Mouse (Mus musculus): ENCODE measurements at regions not wholly inside any gene's neighbourhood (a gene's known extent, or its start where the extent isn't known, plus 50 kb on each side); places are given as distances from the start of the nearest gene placed in this dataset.
"Not testable (repeated sequence)": the region's sequence is repeated elsewhere in the genome, so short reads cannot be mapped to it uniquely, and the experiment has no call there.

DNA sequence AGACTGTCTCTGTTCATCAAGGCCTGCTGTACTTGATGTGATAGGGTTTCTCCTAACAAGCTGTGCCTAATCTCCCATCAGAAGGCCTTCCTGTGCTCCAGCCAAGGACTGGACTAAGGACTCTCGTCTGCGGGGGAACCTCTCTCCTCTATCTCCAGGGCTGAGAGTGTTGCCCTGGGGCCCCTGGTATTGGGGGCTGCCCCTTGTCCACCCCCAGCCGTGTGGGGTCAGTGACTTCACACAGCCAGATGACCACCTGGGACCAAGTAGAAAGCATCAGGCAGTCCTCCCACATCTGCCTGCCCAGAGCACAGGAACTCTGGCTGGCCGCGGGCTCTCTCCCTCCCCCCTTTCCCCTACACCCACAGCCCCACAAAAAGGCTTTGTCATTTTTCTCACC lies 651.5 kb upstream of the Kif2b start:
- Histone ChIP-seq H3K27ac (no peak overlapping the region), H3K27me3 (ENCODE audit: insufficient read depth, low read length) (no peaks in the 10 kb centered on the region), H3K4me3 (replicated peaks; ENCODE audit: low read depth, low read length) (no peak overlapping the region), H3K36me3 (ENCODE audit: insufficient read depth, low read length) (no peaks in the 10 kb centered on the region), H3K9me3 (replicated peaks; ENCODE audit: low read length) (no peaks in the 10 kb centered on the region), H3K4me2 (ENCODE audit: low read length) (no peak overlapping the region), H3K4me1 (replicated peaks; ENCODE audit: insufficient read depth, low read length) (no peaks in the 10 kb centered on the region), H3K9ac (ENCODE audit: low read depth, low read length) (no peak overlapping the region)
- no peak for ATAC-seq (replicated peaks; ENCODE audit: low FRiP score, low read depth)
- DNase-seq (ENCODE audit: low spot score), result no peak
- WGBS, result 50% methylated on average over 5 of the region's 5 CpGs
- TF ChIP-seq CTCF (IDR thresholded peaks at IDR 0.05; ENCODE audit: low read depth), result no peak

- H3K4me1 ChIP-seq (replicated peaks; ENCODE audit: insufficient read depth, low read length), result no peaks in the 10 kb centered on the region
- H3K9ac ChIP-seq (ENCODE audit: low read depth, low read length), result no peak overlapping the region
- H3K9me3 ChIP-seq (replicated peaks; ENCODE audit: low read length), result no peaks in the 10 kb centered on the region
- no peaks in the 10 kb centered on the region for H3K36me3 ChIP-seq (ENCODE audit: insufficient read depth, low read length)
- ATAC-seq (replicated peaks; ENCODE audit: low FRiP score, low read depth) (no peak), DNase-seq (ENCODE audit: low spot score) (no peak)
- no peak for TF ChIP-seq CTCF (IDR thresholded peaks at IDR 0.05; ENCODE audit: low read depth)
- no peak overlapping the region for H3K4me3 ChIP-seq (replicated peaks; ENCODE audit: low read depth, low read length)
- no peak overlapping the region for H3K4me2 ChIP-seq (ENCODE audit: low read length)
- no peak overlapping the region for H3K27ac ChIP-seq
- 33% methylated on average over 1 of the region's 1 CpGs for WGBS
- no peaks in the 10 kb centered on the region for H3K27me3 ChIP-seq (ENCODE audit: insufficient read depth, low read length)
Measured at GRCm38 (mm10) chr11:92208980-92209548, 631.7 kb upstream of the Kif2b start.

- not testable (repeated sequence) for H3K36me3 ChIP-seq (ENCODE audit: insufficient read depth, low read length); ATAC-seq (replicated peaks; ENCODE audit: low FRiP score, low read depth); DNase-seq (ENCODE audit: low spot score); H3K27ac ChIP-seq; H3K4me3 ChIP-seq (replicated peaks; ENCODE audit: low read depth, low read length); H3K9ac ChIP-seq (ENCODE audit: low read depth, low read length); H3K9me3 ChIP-seq (replicated peaks; ENCODE audit: low read length); H3K4me1 ChIP-seq (replicated peaks; ENCODE audit: insufficient read depth, low read length); H3K27me3 ChIP-seq (ENCODE audit: insufficient read depth, low read length); H3K4me2 ChIP-seq (ENCODE audit: low read length)
- WGBS, result 69% methylated on average over 3 of the region's 3 CpGs
Measured at GRCm38 (mm10) chr11:92178393-92178792, 601.0 kb upstream of the Kif2b start.

GRCm38 (mm10) chr11:92153124-92153523 lies 575.8 kb upstream of the Kif2b start:
- TF ChIP-seq CTCF (IDR thresholded peaks at IDR 0.05; ENCODE audit: low read depth), result no peak
- no peak overlapping the region for H3K27ac ChIP-seq
- no peak overlapping the region for H3K4me3 ChIP-seq (replicated peaks; ENCODE audit: low read depth, low read length)
- ATAC-seq (replicated peaks; ENCODE audit: low FRiP score, low read depth), result no peak
- no peaks in the 10 kb centered on the region for H3K36me3 ChIP-seq (ENCODE audit: insufficient read depth, low read length)
- no peak overlapping the region for H3K9ac ChIP-seq (ENCODE audit: low read depth, low read length)
- H3K4me2 ChIP-seq (ENCODE audit: low read length), result no peak overlapping the region
- H3K9me3 ChIP-seq (replicated peaks; ENCODE audit: low read length), result no peaks in the 10 kb centered on the region
- DNase-seq (ENCODE audit: low spot score), result no peak
- no peaks in the 10 kb centered on the region for H3K27me3 ChIP-seq (ENCODE audit: insufficient read depth, low read length)
- no peaks in the 10 kb centered on the region for H3K4me1 ChIP-seq (replicated peaks; ENCODE audit: insufficient read depth, low read length)

GRCm38 (mm10) chr11:92135677-92136076 lies 558.3 kb upstream of the Kif2b start:
- H3K9ac ChIP-seq (ENCODE audit: low read depth, low read length), result no peak overlapping the region
- H3K27me3 ChIP-seq (ENCODE audit: insufficient read depth, low read length), result no peaks in the 10 kb centered on the region
- DNase-seq (ENCODE audit: low spot score) (peak; percentile 33), ATAC-seq (replicated peaks; ENCODE audit: low FRiP score, low read depth) (no peak)
- H3K4me2 ChIP-seq (ENCODE audit: low read length), result no peak overlapping the region
- H3K4me3 ChIP-seq (replicated peaks; ENCODE audit: low read depth, low read length), result no peak overlapping the region
- H3K4me1 ChIP-seq (replicated peaks; ENCODE audit: insufficient read depth, low read length), result no peaks in the 10 kb centered on the region
- WGBS, result 62% methylated on average over 1 of the region's 1 CpGs
- no peak overlapping the region for H3K27ac ChIP-seq
- TF ChIP-seq CTCF (IDR thresholded peaks at IDR 0.05; ENCODE audit: low read depth), result peak; percentile 55
- H3K9me3 ChIP-seq (replicated peaks; ENCODE audit: low read length), result no peaks in the 10 kb centered on the region
- no peaks in the 10 kb centered on the region for H3K36me3 ChIP-seq (ENCODE audit: insufficient read depth, low read length)

GRCm38 (mm10) chr11:92134891-92135590 lies 557.7 kb upstream of the Kif2b start:
- TF ChIP-seq CTCF (IDR thresholded peaks at IDR 0.05; ENCODE audit: low read depth), result no peak
- Histone ChIP-seq H3K9ac (ENCODE audit: low read depth, low read length) (no peak overlapping the region), H3K27ac (no peak overlapping the region), H3K4me1 (replicated peaks; ENCODE audit: insufficient read depth, low read length) (no peaks in the 10 kb centered on the region), H3K27me3 (ENCODE audit: insufficient read depth, low read length) (no peaks in the 10 kb centered on the region), H3K36me3 (ENCODE audit: insufficient read depth, low read length) (no peaks in the 10 kb centered on the region), H3K4me3 (replicated peaks; ENCODE audit: low read depth, low read length) (no peak overlapping the region), H3K9me3 (replicated peaks; ENCODE audit: low read length) (no peaks in the 10 kb centered on the region), H3K4me2 (ENCODE audit: low read length) (no peak overlapping the region)
- no peak for ATAC-seq (replicated peaks; ENCODE audit: low FRiP score, low read depth)
- no peak for DNase-seq (ENCODE audit: low spot score)
- 59% methylated on average over 3 of the region's 3 CpGs for WGBS

GRCm38 (mm10) chr11:92084766-92085165 lies 507.4 kb upstream of the Kif2b start:
- DNase-seq (ENCODE audit: low spot score), result no peak
- Histone ChIP-seq H3K27me3 (ENCODE audit: insufficient read depth, low read length) (no peaks in the 10 kb centered on the region), H3K9ac (ENCODE audit: low read depth, low read length) (no peak overlapping the region), H3K4me3 (replicated peaks; ENCODE audit: low read depth, low read length) (no peak overlapping the region), H3K4me1 (replicated peaks; ENCODE audit: insufficient read depth, low read length) (no peaks in the 10 kb centered on the region), H3K4me2 (ENCODE audit: low read length) (no peak overlapping the region), H3K27ac (no peak overlapping the region), H3K9me3 (replicated peaks; ENCODE audit: low read length) (no peaks in the 10 kb centered on the region), H3K36me3 (ENCODE audit: insufficient read depth, low read length) (no peaks in the 10 kb centered on the region)
- no peak for TF ChIP-seq CTCF (IDR thresholded peaks at IDR 0.05; ENCODE audit: low read depth)
- WGBS, result 79% methylated on average over 2 of the region's 2 CpGs
- no peak for ATAC-seq (replicated peaks; ENCODE audit: low FRiP score, low read depth)
